ENCODE assay signal across 25 mouse cellular contexts in genomic region chr9:103603792-103604191, GRCm38 (mm10).
DNase-seq lines count a peak whose midpoint lies in the region; ATAC-seq and TF ChIP-seq lines count a peak whose summit lies in the region.
"Had no signal": no experiment of that assay in that cellular context is flagged by ENCODE, and none has a peak within 500 bp of the region (broad histone marks: within the 10 kb centered on the region; RNA-seq: fewer than 3 reads in every experiment).

No protein-coding gene starts in this region.

- TF ChIP-seq CTCF in heart, adult 2 months (IDR thresholded peaks at IDR 0.05), result no peak

- no peaks in the 10 kb centered on the region for H3K79me2 ChIP-seq in heart, adult 2 months (replicated peaks; ENCODE audit: control insufficient read depth, insufficient read depth, low read length)

- no peak overlapping the region for H3K9ac ChIP-seq in heart, embryonic 11.5 days (ENCODE audit: low read depth, low read length)
- H3K9ac ChIP-seq in heart, adult 2 months (ENCODE audit: low read depth, low read length), result no peak overlapping the region
- H3K9ac ChIP-seq in heart, embryonic 15.5 days, result no peak overlapping the region
- H3K9ac ChIP-seq in neural tube, embryonic 11.5 days (ENCODE audit: low read length), result no peak overlapping the region
- H3K9ac ChIP-seq: embryonic facial prominence, embryonic 12.5 days; forebrain, embryonic 13.5 days; forebrain, postnatal 0 days; hindbrain, embryonic 13.5 days had no signal

- WGBS in heart, embryonic 11.5 days (ENCODE audit: insufficient replicate concordance), result 36% methylated on average over 6 of the region's 6 CpGs
- 41% methylated on average over 6 of the region's 6 CpGs for WGBS in heart, adult 2 months
- WGBS in heart, embryonic 15.5 days, result 25% methylated on average over 6 of the region's 6 CpGs
- WGBS in neural tube, embryonic 11.5 days, result 72% methylated on average over 6 of the region's 6 CpGs

- no peak for TF ChIP-seq POLR2A in heart, adult 2 months (IDR thresholded peaks at IDR 0.05; ENCODE audit: insufficient read depth, low read depth, low read length)

- ATAC-seq in heart, embryonic 11.5 days (replicated peaks; ENCODE audit: insufficient number of reproducible peaks, low FRiP score, low TSS enrichment), result peak; percentile 62; the same call in 1 of the 2 replicates
- peak; percentile 65 for ATAC-seq in heart, embryonic 15.5 days (replicated peaks; ENCODE audit: insufficient number of reproducible peaks, insufficient read depth, low FRiP score, low read depth)
- no peak for ATAC-seq in neural tube, embryonic 11.5 days (ENCODE audit: insufficient read depth, low FRiP score, low TSS enrichment)
- ATAC-seq: CD4-positive, CD25-positive, alpha-beta regulatory T cell, adult 4 months; forebrain, embryonic 13.5 days; forebrain, postnatal 0 days; hindbrain, postnatal 0 days had no signal

- intact Hi-C loops in heart, adult 2 months (cut with DNase I), result no loop called here

- no peak for TF ChIP-seq EP300 in heart, adult 2 months (IDR thresholded peaks at IDR 0.05; ENCODE audit: insufficient read depth, low read depth, low read length)

- H3K9me3 ChIP-seq in heart, embryonic 11.5 days (replicated peaks; ENCODE audit: control insufficient read depth, low read length), result no peaks in the 10 kb centered on the region
- no peaks in the 10 kb centered on the region for H3K9me3 ChIP-seq in heart, embryonic 15.5 days (replicated peaks)
- no peaks in the 10 kb centered on the region for H3K9me3 ChIP-seq in neural tube, embryonic 11.5 days (ENCODE audit: control insufficient read depth, low read length)
- H3K9me3 ChIP-seq: embryonic facial prominence, embryonic 12.5 days; forebrain, embryonic 13.5 days; hindbrain, embryonic 13.5 days had no signal

- DNase-seq in embryo, embryonic 10 days (ENCODE audit: low spot score), result peak; percentile 35
- no peak for DNase-seq in embryo, embryonic 9.5 days (ENCODE audit: extremely low spot score)
- DNase-seq in heart, adult 2 months, result no peak
- DNase-seq in heart, adult 9 months (ENCODE audit: low spot score in 2 of 2), result no peak
- DNase-seq in neural tube, embryonic 11.5 days (ENCODE audit: low spot score), result peak; percentile 14
- DNase-seq in neural tube, embryonic 10.5 days (ENCODE audit: extremely low spot score, low spot score), result no peak
- DNase-seq: adrenal gland, adult 8-10 months; adrenal gland, postnatal 36 days; B cell, adult 2 months; cerebellum, adult 11 months; cerebellum, adult 8-10 months; cerebellum, postnatal 14 days; forebrain, postnatal 0 days; gastrocnemius, postnatal 14 days; kidney, adult 11 months; kidney, adult 9 months had no signal

- no peaks in the 10 kb centered on the region for H3K27me3 ChIP-seq in heart, embryonic 11.5 days (ENCODE audit: control insufficient read depth, insufficient read depth, low read length)
- H3K27me3 ChIP-seq in heart, adult 2 months (ENCODE audit: control insufficient read depth, insufficient read depth, low read length), result no peaks in the 10 kb centered on the region
- H3K27me3 ChIP-seq in heart, embryonic 15.5 days, result no peaks in the 10 kb centered on the region
- H3K27me3 ChIP-seq in neural tube, embryonic 11.5 days (ENCODE audit: control insufficient read depth, insufficient read depth, low read length), result no peaks in the 10 kb centered on the region
- H3K27me3 ChIP-seq: embryonic facial prominence, embryonic 12.5 days; forebrain, embryonic 13.5 days; hindbrain, embryonic 13.5 days had no signal

- 0 out of 2 replicates have a peak, but pooled peaks cover 3% of the 10 kb centered on the region for H3K36me3 ChIP-seq in heart, embryonic 11.5 days (ENCODE audit: control insufficient read depth, insufficient read depth, low read length)
- peaks cover 3% of the 10 kb centered on the region; the same call in 1 of the 2 replicates for H3K36me3 ChIP-seq in heart, adult 2 months (ENCODE audit: control insufficient read depth, insufficient read depth, low read length)
- no peaks in the 10 kb centered on the region for H3K36me3 ChIP-seq in heart, embryonic 15.5 days
- no peaks in the 10 kb centered on the region for H3K36me3 ChIP-seq in neural tube, embryonic 11.5 days (ENCODE audit: control insufficient read depth, insufficient read depth, low read length)
- H3K36me3 ChIP-seq: embryonic facial prominence, embryonic 12.5 days; G1E; hindbrain, embryonic 13.5 days had no signal

- H3K4me1 ChIP-seq in heart, embryonic 11.5 days (ENCODE audit: control insufficient read depth, insufficient read depth, low read length), result peaks cover 26% of the 10 kb centered on the region
- no peaks in the 10 kb centered on the region; the same call in 1 of the 2 replicates for H3K4me1 ChIP-seq in heart, adult 2 months (ENCODE audit: control insufficient read depth, insufficient read depth, low read length)
- H3K4me1 ChIP-seq in heart, embryonic 15.5 days (replicated peaks), result peaks cover 43% of the 10 kb centered on the region
- no peaks in the 10 kb centered on the region for H3K4me1 ChIP-seq in neural tube, embryonic 11.5 days (ENCODE audit: control insufficient read depth, insufficient read depth, low read length)
- H3K4me1 ChIP-seq: embryonic facial prominence, embryonic 12.5 days had no signal

- H3K4me2 ChIP-seq in heart, embryonic 11.5 days, result no peak overlapping the region
- no peak overlapping the region for H3K4me2 ChIP-seq in heart, embryonic 15.5 days
- no peak overlapping the region for H3K4me2 ChIP-seq in neural tube, embryonic 11.5 days (ENCODE audit: low read depth)
- H3K4me2 ChIP-seq: embryonic facial prominence, embryonic 12.5 days; forebrain, embryonic 13.5 days; hindbrain, embryonic 13.5 days had no signal

- no peak overlapping the region for H3K4me3 ChIP-seq in heart, embryonic 11.5 days (ENCODE audit: low read depth, low read length)
- no peak overlapping the region for H3K4me3 ChIP-seq in heart, adult 2 months
- H3K4me3 ChIP-seq in heart, embryonic 15.5 days, result no peak overlapping the region
- no peak overlapping the region for H3K4me3 ChIP-seq in neural tube, embryonic 11.5 days (ENCODE audit: low read depth, low read length)
- H3K4me3 ChIP-seq: embryonic facial prominence, embryonic 12.5 days; forebrain, embryonic 13.5 days; hindbrain, embryonic 13.5 days had no signal

- H3K27ac ChIP-seq in heart, embryonic 11.5 days (ENCODE audit: low read depth, low read length), result peak overlapping the region; percentile 86
- no peak overlapping the region for H3K27ac ChIP-seq in heart, adult 2 months
- H3K27ac ChIP-seq in heart, embryonic 15.5 days, result peak overlapping the region; percentile 84
- no peak overlapping the region for H3K27ac ChIP-seq in neural tube, embryonic 11.5 days (ENCODE audit: low read depth, low read length)
- H3K27ac ChIP-seq: embryonic facial prominence, embryonic 12.5 days; forebrain, embryonic 13.5 days; hindbrain, embryonic 13.5 days; hindbrain, postnatal 0 days; kidney, postnatal 0 days had no signal

Comparison
In these comparisons a context has a peak if more than half of its experiments do, and no peak if none do; other contexts are left out.
1. DNase-seq: peak in embryo, embryonic 10 days (single experiment) and neural tube, embryonic 11.5 days (single experiment); none in embryo, embryonic 9.5 days (single experiment), heart, adult 2 months (0 of 2), heart, adult 9 months (0 of 2) and neural tube, embryonic 10.5 days (single experiment).
2. H3K27ac ChIP-seq: peak in heart, embryonic 11.5 days (single experiment) and heart, embryonic 15.5 days (single experiment); none in heart, adult 2 months (single experiment) and neural tube, embryonic 11.5 days (single experiment).